Mouse (Mus musculus) liver, embryonic 16.5 days (tissue): ENCODE results near the gene Prkch. TPM values are rescaled to one million over a fixed set of nuclear protein-coding genes. Genes with fewer than 3 reads are reported as not detected.

ENCODE experiments used
- ATAC-seq: fragments of 200-750 bp; cut with Nextera tagmentation; 2 replicates; pipeline ENCODE4 v1.8.0; 2017; ENCODE audit warnings: low read depth, mild to moderate bottlenecking, moderate number of reproducible peaks, moderate library complexity
- H3K27ac ChIP-seq: fragments of 300-500 bp; sonication (generic); 2 replicates; pipeline ENCODE4 v1.5.1; 2014; ENCODE audit warnings: mild to moderate bottlenecking, low read length
- H3K27me3 ChIP-seq: fragments of 300-500 bp; sonication (generic); 2 replicates; pipeline ENCODE4 v1.6.1; 2014; ENCODE audit warnings: low read depth, low read length, mixed read lengths; ENCODE audit not compliant: control insufficient read depth, insufficient read depth
- H3K36me3 ChIP-seq: fragments of 300-500 bp; sonication (generic); 2 replicates; pipeline ENCODE4 v1.6.1; 2014; ENCODE audit warnings: mild to moderate bottlenecking; ENCODE audit not compliant: control insufficient read depth, insufficient read depth
- H3K4me1 ChIP-seq: fragments of 300-500 bp; sonication (generic); 2 replicates; pipeline ENCODE4 v1.6.1; 2014; ENCODE audit warnings: low read depth, low read length, mixed read lengths; ENCODE audit not compliant: control insufficient read depth
- H3K4me2 ChIP-seq: fragments of 300-500 bp; sonication (generic); 2 replicates; pipeline ENCODE4 v1.6.1; 2014; ENCODE audit warnings: low read depth, low read length, mixed read lengths
- H3K4me3 ChIP-seq: fragments of 300-500 bp; sonication (generic); 2 replicates; pipeline ENCODE4 v1.5.1; 2014; ENCODE audit warnings: low read depth, mild to moderate bottlenecking, low read length
- H3K9ac ChIP-seq: fragments of 300-500 bp; sonication (generic); 2 replicates; pipeline ENCODE4 v1.6.1; 2014; ENCODE audit warnings: low read depth, low read length
- H3K9me3 ChIP-seq: fragments of 300-500 bp; sonication (generic); replicated peaks from 2 replicates; pipeline ENCODE4 v1.6.1; 2016; ENCODE audit warnings: low read length; ENCODE audit not compliant: control insufficient read depth
- WGBS: fragments of 180-500 bp; shearing (Covaris S2); extraction: QIAGEN DNeasy Blood & Tissue Kit; methylation state at CpG from one replicate; pipeline ENCODE4 v1.1.7; 2014; ENCODE audit not compliant: insufficient replicate concordance; 5-methylcytosine and 5-hydroxymethylcytosine counted together
- polyA plus RNA-seq: library from polyadenylated mRNA; unstranded; fragments of >200 nt; fragmentation: Nextera tagmentation; extraction: Ambion mirVana; gene quantifications from 2 replicates; pipeline ENCODE4 v1.2.1, GENCODE M21; 2015

Prkch gene
- polyA plus RNA-seq, 1 experiment from 2014 or later = 1.6 TPM

GRCm38 (mm10) chr12:73564795-73565619, 19.6 kb upstream of the Prkch start:
- Histone ChIP-seq H3K4me2 (peak overlapping the region; percentile 57), H3K27me3 (no peaks in the 10 kb centered on the region), H3K9ac (no peak overlapping the region), H3K4me3 (peak overlapping the region; percentile 30), H3K4me1 (no peaks in the 10 kb centered on the region; the same call in none of the 2 replicates), H3K27ac (no peak overlapping the region), H3K9me3 (no peaks in the 10 kb centered on the region), H3K36me3 (no peaks in the 10 kb centered on the region)
- ATAC-seq = no peak
- WGBS = 12% methylated on average over 21 of the region's 21 CpGs

- 69% methylated on average over 11 of the region's 11 CpGs for WGBS
- Histone ChIP-seq H3K36me3 (no peaks in the 10 kb centered on the region), H3K9ac (no peak overlapping the region), H3K4me1 (no peaks in the 10 kb centered on the region; the same call in none of the 2 replicates), H3K27me3 (no peaks in the 10 kb centered on the region), H3K9me3 (no peaks in the 10 kb centered on the region), H3K4me3 (no peak overlapping the region), H3K27ac (no peak overlapping the region), H3K4me2 (peak overlapping the region; percentile 57)
- ATAC-seq = no peak
Measured at GRCm38 (mm10) chr12:73565620-73565969, 19.0 kb upstream of the Prkch start.

- no peak overlapping the region for H3K27ac ChIP-seq
- H3K9ac ChIP-seq = no peak overlapping the region
- H3K36me3 ChIP-seq = no peaks in the 10 kb centered on the region
- H3K4me1 ChIP-seq = no peaks in the 10 kb centered on the region
- no peaks in the 10 kb centered on the region for H3K9me3 ChIP-seq
- peak overlapping the region; percentile 24; the same call in 1 of the 2 replicates for H3K4me2 ChIP-seq
- H3K27me3 ChIP-seq = no peaks in the 10 kb centered on the region; the same call in 1 of the 2 replicates
- 0 out of 2 replicates have a peak, but pooled peaks have one; percentile 2 for ATAC-seq
- no peak overlapping the region for H3K4me3 ChIP-seq
- WGBS = 9% methylated on average over 15 of the region's 15 CpGs
Measured at GRCm38 (mm10) chr12:73574632-73575031, 10.0 kb upstream of the Prkch start.

DNA sequence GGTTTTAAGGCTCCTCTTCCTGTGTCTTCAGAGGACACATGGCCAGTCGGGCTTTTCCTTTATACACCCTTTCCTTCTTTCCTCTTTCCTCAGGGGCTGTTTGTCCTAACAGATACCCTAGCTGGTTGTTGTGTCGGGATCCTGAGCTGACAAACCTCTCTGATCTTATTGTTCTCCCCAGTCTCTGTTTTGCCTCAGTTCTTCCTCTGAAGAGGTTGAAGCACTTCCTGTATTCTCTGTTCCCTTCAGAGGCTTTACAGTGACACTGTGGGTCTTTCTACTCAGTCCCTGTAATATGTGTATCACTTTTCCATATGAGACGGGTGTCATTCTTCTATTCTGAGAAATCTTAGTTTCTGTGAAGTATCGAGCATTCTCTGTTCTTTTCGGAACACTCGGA, 6.5 kb upstream of the Prkch start:
- WGBS = 48% methylated on average over 6 of the region's 6 CpGs
- no peak for ATAC-seq
- H3K36me3 ChIP-seq = no peaks in the 10 kb centered on the region

DNA sequence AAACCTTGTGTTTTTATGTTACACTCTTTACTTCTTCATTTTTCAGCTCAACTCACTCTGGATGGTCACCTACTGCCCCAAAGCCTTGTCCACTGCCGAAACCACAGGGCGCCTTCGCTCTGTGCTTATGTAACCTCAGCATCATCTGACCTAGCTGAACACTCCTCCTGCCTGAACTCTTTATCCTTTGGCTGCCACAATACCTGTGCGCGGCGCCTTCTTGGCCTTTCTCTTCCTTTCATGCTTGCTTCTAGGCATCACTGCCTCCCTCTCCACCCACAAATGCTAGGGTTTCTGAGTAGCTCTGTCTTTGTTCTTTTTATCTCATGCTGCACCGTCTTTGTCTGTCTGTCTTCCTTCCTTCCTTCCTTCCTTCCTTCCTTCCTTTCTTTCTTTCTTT, 3.8 kb upstream of the Prkch start:
- no peaks in the 10 kb centered on the region for H3K9me3 ChIP-seq
- no peak overlapping the region for H3K9ac ChIP-seq
- peaks cover 3% of the 10 kb centered on the region; the same call in 1 of the 2 replicates for H3K4me1 ChIP-seq
- H3K4me3 ChIP-seq = no peak overlapping the region
- 65% methylated on average over 7 of the region's 7 CpGs for WGBS
- H3K4me2 ChIP-seq = no peak overlapping the region
- H3K27ac ChIP-seq = no peak overlapping the region
- ATAC-seq = no peak
- H3K36me3 ChIP-seq = no peaks in the 10 kb centered on the region
- peaks cover 25% of the 10 kb centered on the region for H3K27me3 ChIP-seq

More for the DNA sequence above, 6.5 kb upstream of the Prkch start:
- no peaks in the 10 kb centered on the region; the same call in 1 of the 2 replicates for H3K27me3 ChIP-seq
- no peak overlapping the region for H3K4me2 ChIP-seq
- no peak overlapping the region for H3K4me3 ChIP-seq
- no peak overlapping the region for H3K27ac ChIP-seq
- H3K9ac ChIP-seq = no peak overlapping the region
- no peaks in the 10 kb centered on the region for H3K9me3 ChIP-seq
- no peaks in the 10 kb centered on the region for H3K4me1 ChIP-seq

GRCm38 (mm10) chr12:73583318-73583717, 1.3 kb upstream of the Prkch start:
- H3K36me3 ChIP-seq = no peaks in the 10 kb centered on the region
- H3K27ac ChIP-seq = no peak overlapping the region
- H3K4me1 ChIP-seq = peaks cover 3% of the 10 kb centered on the region; the same call in 1 of the 2 replicates
- no peaks in the 10 kb centered on the region for H3K9me3 ChIP-seq
- no peak overlapping the region for H3K9ac ChIP-seq
- H3K4me2 ChIP-seq = no peak overlapping the region
- peaks cover 35% of the 10 kb centered on the region for H3K27me3 ChIP-seq
- ATAC-seq = no peak
- 49% methylated on average over 9 of the region's 9 CpGs for WGBS
- H3K4me3 ChIP-seq = no peak overlapping the region

DNA sequence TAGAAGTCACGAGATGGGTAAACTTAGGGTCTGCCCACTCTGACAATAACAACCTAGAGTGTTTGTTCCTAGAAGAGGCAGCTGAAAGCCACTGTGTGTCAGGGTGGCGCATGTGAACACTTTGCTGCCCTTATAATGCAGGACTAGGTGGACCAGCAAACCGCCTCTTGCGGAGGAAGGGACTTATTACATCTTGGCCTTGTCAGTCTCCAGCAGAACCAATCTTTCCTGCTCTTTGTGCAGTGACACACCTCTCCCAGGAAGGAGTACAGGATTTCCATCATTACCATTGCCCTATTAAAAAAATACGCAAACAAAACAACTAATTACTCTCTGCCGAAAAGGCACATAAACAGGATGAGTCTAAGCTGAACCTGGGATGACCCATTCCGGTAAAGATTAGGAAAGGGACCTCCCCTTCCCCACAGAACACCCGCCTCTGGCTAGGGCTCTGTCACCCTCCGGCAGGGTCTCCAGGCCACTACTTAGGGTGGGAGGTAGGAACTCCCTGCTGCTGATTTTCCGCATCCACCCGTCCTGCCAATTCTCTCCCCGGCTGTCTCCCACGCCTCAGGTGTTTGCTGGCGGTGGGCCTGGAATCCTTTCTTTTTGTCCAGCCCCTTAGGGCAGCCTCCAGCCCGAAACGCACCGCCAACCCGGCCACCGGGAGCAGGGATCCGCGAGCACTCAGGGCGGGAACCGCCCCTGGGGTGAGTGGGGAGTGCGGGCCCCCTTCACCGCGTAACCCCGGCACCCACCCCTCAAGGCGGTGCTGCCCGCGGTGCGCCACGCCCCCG, 585 bp upstream of the Prkch start:
- 5% methylated on average over 33 of the region's 33 CpGs for WGBS
- ATAC-seq = peak; percentile 54
- peak overlapping the region; percentile 69 for H3K4me2 ChIP-seq
- H3K9me3 ChIP-seq = no peaks in the 10 kb centered on the region
- no peak overlapping the region for H3K27ac ChIP-seq
- peak overlapping the region; percentile 62 for H3K4me3 ChIP-seq
- H3K27me3 ChIP-seq = peaks cover 35% of the 10 kb centered on the region
- H3K9ac ChIP-seq = peak overlapping the region; percentile 60
- H3K36me3 ChIP-seq = no peaks in the 10 kb centered on the region
- peaks cover 3% of the 10 kb centered on the region; the same call in 1 of the 2 replicates for H3K4me1 ChIP-seq

- Histone ChIP-seq H3K36me3 (no peaks in the 10 kb centered on the region), H3K4me2 (peak overlapping the region; percentile 69), H3K4me3 (peak overlapping the region; percentile 62), H3K27me3 (peaks cover 35% of the 10 kb centered on the region), H3K4me1 (peaks cover 3% of the 10 kb centered on the region; the same call in 1 of the 2 replicates), H3K9ac (peak overlapping the region; percentile 60), H3K9me3 (no peaks in the 10 kb centered on the region), H3K27ac (0 out of 2 replicates have a peak overlapping the region, but pooled peaks have one; percentile 3)
- no peak for ATAC-seq
- WGBS = under 1% methylated on average over 33 of the region's 33 CpGs
Measured at GRCm38 (mm10) chr12:73585241-73585801, 725 bp downstream of the Prkch start.
